Mouse (Mus musculus) liver, postnatal 0 days (tissue): ENCODE data around the gene Casp4. TPM values are rescaled to one million over a fixed set of nuclear protein-coding genes. Genes with fewer than 3 reads are reported as not detected.

Experiments
- ATAC-seq: fragments of 200-750 bp; cut with Nextera tagmentation; 2 replicates; pipeline ENCODE4 v1.8.0; 2017; ENCODE audit warnings: mild to moderate bottlenecking, moderate library complexity
- DNase-seq: peaks from one replicate; pipeline ENCODE4 v3.0.0-alpha.2; 2016
- H3K27ac ChIP-seq: fragments of 300-500 bp; sonication (generic); 2 replicates; pipeline ENCODE4 v1.5.1; 2014; ENCODE audit warnings: antibody characterized with exemption, moderate library complexity, mild to moderate bottlenecking, low read depth
- H3K27me3 ChIP-seq: fragments of 300-500 bp; sonication (generic); 2 replicates; pipeline ENCODE4 v1.6.1; 2014; ENCODE audit warnings: low read length, control low read depth, mixed read lengths; ENCODE audit not compliant: insufficient read depth
- H3K36me3 ChIP-seq: fragments of 300-500 bp; sonication (generic); replicated peaks from 2 replicates; pipeline ENCODE4 v1.6.1; 2014; ENCODE audit warnings: mild to moderate bottlenecking, control low read depth, low read length, moderate library complexity, mixed read lengths; ENCODE audit not compliant: insufficient read depth
- H3K4me1 ChIP-seq: fragments of 300-500 bp; sonication (generic); 2 replicates; pipeline ENCODE4 v1.6.1; 2014; ENCODE audit warnings: antibody characterized with exemption, mild to moderate bottlenecking, control low read depth; ENCODE audit not compliant: insufficient read depth
- H3K4me2 ChIP-seq: fragments of 300-500 bp; sonication (generic); 2 replicates; pipeline ENCODE4 v1.6.1; 2014; ENCODE audit warnings: low read depth, mild to moderate bottlenecking, low read length, moderate library complexity, mixed read lengths
- H3K4me3 ChIP-seq: fragments of 300-500 bp; sonication (generic); 2 replicates; pipeline ENCODE4 v1.5.1; 2014; ENCODE audit warnings: low read depth, low read length
- H3K9ac ChIP-seq: fragments of 300-500 bp; sonication (generic); replicated peaks from 2 replicates; pipeline ENCODE4 v1.6.1; 2014; ENCODE audit warnings: mild to moderate bottlenecking, moderate library complexity
- H3K9me3 ChIP-seq: fragments of 300-500 bp; sonication (generic); 2 replicates; pipeline ENCODE4 v1.6.1; 2016; ENCODE audit warnings: mild to moderate bottlenecking, control low read depth, low read length, mixed read lengths
- CTCF ChIP-seq: sonication (generic); IDR thresholded peaks from 2 replicates; pipeline ENCODE4 v1.5.1; 2016; ENCODE audit warnings: antibody characterized with exemption, low read depth
- EP300 ChIP-seq: IDR thresholded peaks from 2 replicates; pipeline ENCODE4 v1.6.1; 2016; ENCODE audit warnings: antibody characterized with exemption, low read depth, mild to moderate bottlenecking
- WGBS: fragments of 180-500 bp; shearing (Covaris S2); extraction: QIAGEN DNeasy Blood & Tissue Kit; methylation state at CpG from one replicate; pipeline ENCODE4 v1.1.7; 2014; ENCODE audit not compliant: insufficient replicate concordance; 5-methylcytosine and 5-hydroxymethylcytosine counted together
- polyA plus RNA-seq: library from polyadenylated mRNA; unstranded; fragments of >200 nt; fragmentation: Nextera tagmentation; extraction: Ambion mirVana; gene quantifications from 2 replicates; pipeline ENCODE4 v1.2.1, GENCODE M21; 2015

Casp4 gene
- 2.1 and 2.2 TPM in 2 replicates for polyA plus RNA-seq

GRCm38 (mm10) chr9:5308561-5308960 is at the start of gene Casp4:
Gene Casp4, plus strand, starts transcription at chr9:5308828.
- no peaks in the 10 kb centered on the region for H3K36me3 ChIP-seq
- ATAC-seq, result peak; percentile 71
- 28% methylated on average over 5 of the region's 5 CpGs for WGBS
- TF ChIP-seq EP300 (0 out of 2 replicates have a peak, but pooled peaks have one; percentile 26), CTCF (no peak)
- H3K27ac ChIP-seq, result peak within 1 kb of the TSS; percentile 67
- no peaks in the 10 kb centered on the region for H3K27me3 ChIP-seq
- H3K4me3 ChIP-seq, result peak within 1 kb of the TSS; percentile 41
- no peak within 1 kb of the TSS; the same call in 1 of the 2 replicates for H3K9ac ChIP-seq
- H3K4me2 ChIP-seq, result peak within 1 kb of the TSS; percentile 48
- H3K9me3 ChIP-seq, result no peaks in the 10 kb centered on the region
- H3K4me1 ChIP-seq, result no peaks in the 10 kb centered on the region
- no peak for DNase-seq

- WGBS, result 70% methylated on average over 2 of the region's 2 CpGs
- ATAC-seq, result no peak
- no peak overlapping the region for H3K4me2 ChIP-seq
- TF ChIP-seq EP300, result no peak
- no peak for TF ChIP-seq CTCF
- no peak overlapping the region for H3K4me3 ChIP-seq
- H3K4me1 ChIP-seq, result no peaks in the 10 kb centered on the region
- no peaks in the 10 kb centered on the region for H3K36me3 ChIP-seq
- H3K27me3 ChIP-seq, result no peaks in the 10 kb centered on the region
- no peaks in the 10 kb centered on the region for H3K9me3 ChIP-seq
- H3K27ac ChIP-seq, result no peak overlapping the region
- no peak overlapping the region for H3K9ac ChIP-seq
- no peak for DNase-seq
These were observed 44.6 kb upstream of the Casp4 start for GRCm38 (mm10) chr9:5263951-5264475.

DNA sequence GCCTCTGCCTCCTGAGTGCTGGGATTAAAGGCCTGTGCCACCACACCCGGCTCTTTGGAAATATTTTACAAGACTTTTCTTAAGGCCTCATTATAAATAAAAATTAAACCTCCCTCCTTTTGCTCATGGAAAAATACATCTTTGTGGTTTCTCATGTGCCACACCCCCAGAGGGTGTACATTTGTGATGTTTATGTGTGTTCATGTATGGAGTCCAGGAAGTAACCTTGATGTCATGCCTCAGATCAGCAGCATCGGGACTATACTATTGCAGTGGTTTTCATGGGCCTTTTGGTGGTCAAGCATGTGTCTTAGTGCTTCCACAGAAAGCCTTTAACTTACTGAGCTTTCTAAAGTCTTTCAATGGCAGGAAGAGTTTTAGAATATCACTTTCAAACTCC is 38.4 kb upstream of the Casp4 start:
- Histone ChIP-seq H3K4me1 (no peaks in the 10 kb centered on the region), H3K4me3 (no peak overlapping the region), H3K4me2 (no peak overlapping the region), H3K27me3 (no peaks in the 10 kb centered on the region), H3K27ac (no peak overlapping the region), H3K9me3 (no peaks in the 10 kb centered on the region), H3K36me3 (no peaks in the 10 kb centered on the region), H3K9ac (no peak overlapping the region)
- ATAC-seq, result no peak
- TF ChIP-seq CTCF (no peak), EP300 (no peak)
- WGBS, result 65% methylated on average over 2 of the region's 2 CpGs
- no peak for DNase-seq

- Histone ChIP-seq H3K27ac (no peak overlapping the region), H3K4me3 (no peak overlapping the region), H3K36me3 (no peaks in the 10 kb centered on the region), H3K4me1 (no peaks in the 10 kb centered on the region), H3K9me3 (no peaks in the 10 kb centered on the region), H3K9ac (no peak overlapping the region), H3K4me2 (no peak overlapping the region), H3K27me3 (no peaks in the 10 kb centered on the region)
- TF ChIP-seq EP300 (no peak), CTCF (no peak)
- WGBS, result 62% methylated on average over 1 of the region's 1 CpGs
- no peak for DNase-seq
- no peak for ATAC-seq
These were observed 37.7 kb upstream of the Casp4 start for GRCm38 (mm10) chr9:5270884-5271283.

DNA sequence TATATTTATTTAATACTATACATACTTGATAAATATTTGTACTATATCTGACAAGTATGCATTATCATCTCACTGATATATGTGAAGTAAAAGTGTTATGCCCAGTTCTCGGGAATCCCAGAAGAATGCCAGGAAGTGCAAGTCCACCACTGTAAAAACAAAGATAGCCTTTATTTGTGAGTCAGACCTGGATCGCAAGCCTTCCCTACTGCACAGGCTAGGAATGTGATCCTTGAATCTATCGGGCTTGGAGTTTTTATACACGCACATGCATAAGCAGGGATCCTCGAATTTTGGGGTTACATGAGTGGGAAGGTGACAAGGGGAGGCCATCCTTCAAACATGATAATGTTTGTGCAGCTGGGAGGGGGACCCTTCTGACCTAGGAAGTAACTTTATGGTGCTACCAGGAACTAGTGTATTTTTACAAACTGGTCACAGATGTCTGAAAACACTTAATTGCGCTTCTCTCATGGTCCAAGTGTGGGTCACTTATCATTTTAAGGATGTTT is 37.2 kb upstream of the Casp4 start:
- Histone ChIP-seq H3K4me2 (no peak overlapping the region), H3K4me1 (no peaks in the 10 kb centered on the region), H3K27me3 (no peaks in the 10 kb centered on the region), H3K9me3 (no peaks in the 10 kb centered on the region), H3K4me3 (no peak overlapping the region), H3K36me3 (no peaks in the 10 kb centered on the region), H3K9ac (no peak overlapping the region), H3K27ac (no peak overlapping the region)
- WGBS, result 57% methylated on average over 6 of the region's 6 CpGs
- peak; percentile 12; the same call in 1 of the 2 replicates for ATAC-seq
- no peak for DNase-seq
- TF ChIP-seq EP300 (no peak), CTCF (no peak)

GRCm38 (mm10) chr9:5286071-5286470 is 22.6 kb upstream of the Casp4 start:
- H3K27me3 ChIP-seq, result no peaks in the 10 kb centered on the region

More at GRCm38 (mm10) chr9:5286071-5286470, 22.6 kb upstream of the Casp4 start:
- no peak for DNase-seq
- no peak overlapping the region for H3K4me2 ChIP-seq
- 69% methylated on average over 2 of the region's 2 CpGs for WGBS
- TF ChIP-seq CTCF (no peak), EP300 (no peak)
- no peak overlapping the region for H3K4me3 ChIP-seq
- H3K36me3 ChIP-seq, result no peaks in the 10 kb centered on the region
- ATAC-seq, result no peak
- H3K4me1 ChIP-seq, result no peaks in the 10 kb centered on the region
- H3K9me3 ChIP-seq, result no peaks in the 10 kb centered on the region
- no peak overlapping the region for H3K27ac ChIP-seq
- H3K9ac ChIP-seq, result no peak overlapping the region
